In genomic region chr19:47891562-47892312, GRCm38 (mm10) we compare ENCODE assay signal across 13 mouse cellular contexts. TPM values are rescaled to one million over a fixed set of nuclear protein-coding genes. Genes with fewer than 3 reads are reported as not detected.
DNase-seq lines count a peak whose midpoint lies in the region; ATAC-seq and TF ChIP-seq lines count a peak whose summit lies in the region.
"Had no signal": no experiment of that assay in that cellular context is flagged by ENCODE, and none has a peak within 500 bp of the region (broad histone marks: within the 10 kb centered on the region; RNA-seq: fewer than 3 reads in every experiment).

No protein-coding gene starts in this region.

- no peaks in the 10 kb centered on the region for H3K9me3 ChIP-seq in heart, embryonic 13.5 days
- no peaks in the 10 kb centered on the region for H3K9me3 ChIP-seq in liver, embryonic 12.5 days (replicated peaks)
- H3K9me3 ChIP-seq: neural tube, embryonic 13.5 days had no signal

- intact Hi-C loops in gastrocnemius, adult 2 months (cut with DNase I), result no loop called here

- H3K27me3 ChIP-seq in heart, embryonic 13.5 days (replicated peaks), result no peaks in the 10 kb centered on the region
- no peaks in the 10 kb centered on the region for H3K27me3 ChIP-seq in liver, embryonic 12.5 days (replicated peaks)
- H3K27me3 ChIP-seq: neural tube, embryonic 13.5 days had no signal

- H3K36me3 ChIP-seq in heart, embryonic 13.5 days, result peaks cover 38% of the 10 kb centered on the region
- peaks cover 34% of the 10 kb centered on the region for H3K36me3 ChIP-seq in liver, embryonic 12.5 days

- H3K4me3 ChIP-seq in gastrocnemius, adult 2 months, result no peak overlapping the region
- H3K4me3 ChIP-seq in heart, embryonic 13.5 days, result no peak overlapping the region
- H3K4me3 ChIP-seq in liver, embryonic 12.5 days, result no peak overlapping the region
- H3K4me3 ChIP-seq: neural tube, embryonic 13.5 days had no signal

- 63% methylated on average over 11 of the region's 11 CpGs for WGBS in heart, embryonic 13.5 days
- WGBS in liver, embryonic 12.5 days (ENCODE audit: insufficient replicate concordance), result 82% methylated on average over 11 of the region's 11 CpGs

- ATAC-seq in heart, embryonic 13.5 days (ENCODE audit: extremely low read depth, insufficient number of reproducible peaks, low FRiP score, low TSS enrichment), result no peak; the same call in 1 of the 2 replicates
- no peak for ATAC-seq in liver, embryonic 12.5 days

- no peak for TF ChIP-seq CTCF in gastrocnemius, adult 2 months (IDR thresholded peaks at IDR 0.05)

- no peak overlapping the region for H3K4me2 ChIP-seq in heart, embryonic 13.5 days
- H3K4me2 ChIP-seq in liver, embryonic 12.5 days, result no peak overlapping the region
- H3K4me2 ChIP-seq: neural tube, embryonic 13.5 days had no signal

- H3K4me1 ChIP-seq in heart, embryonic 13.5 days, result peaks cover 33% of the 10 kb centered on the region
- no peaks in the 10 kb centered on the region for H3K4me1 ChIP-seq in liver, embryonic 12.5 days
- H3K4me1 ChIP-seq: neural tube, embryonic 13.5 days had no signal

- no peak for DNase-seq in gastrocnemius, adult 2 months
- DNase-seq in gastrocnemius, adult 8-10 months (ENCODE audit: low spot score in 2 of 2), result no peak
- peak; percentile 69 for DNase-seq in kidney, adult 9 months
- peak; percentile 50 to 66 for DNase-seq in lung, postnatal 4 days
- no peak for DNase-seq in thymus, postnatal 36 days
- DNase-seq in adrenal gland, postnatal 25 days, result no peak
- DNase-seq: cerebellum, postnatal 25 days had no signal

- H3K9ac ChIP-seq in heart, embryonic 13.5 days, result no peak overlapping the region
- H3K9ac ChIP-seq in liver, embryonic 12.5 days, result no peak overlapping the region
- H3K9ac ChIP-seq: neural tube, embryonic 13.5 days had no signal

- peak overlapping the region; percentile 70 for H3K27ac ChIP-seq in gastrocnemius, adult 2 months
- peak overlapping the region; percentile 63 for H3K27ac ChIP-seq in heart, embryonic 13.5 days (replicated peaks)
- no peak overlapping the region for H3K27ac ChIP-seq in liver, embryonic 12.5 days
- H3K27ac ChIP-seq: neural tube, embryonic 13.5 days had no signal

RNA-seq across cellular contexts. Expression of gene Gsto2, which starts 26.4 kb away (rescaled TPM):
- total RNA-seq in gastrocnemius, adult 2 months (2021), result under 1 TPM; 0.51 to 0.73 TPM
- total RNA-seq in gastrocnemius, adult 8-10 months (2022), result under 1 TPM; 0.34 to 0.58 (median 0.42) TPM
- polyA plus RNA-seq in heart, embryonic 13.5 days (2015; fragmentation: Nextera tagmentation; extraction: Ambion mirVana), result 1.0 and 1.4 TPM in 2 replicates
- polyA plus RNA-seq in liver, embryonic 12.5 days (2016; fragmentation: Nextera tagmentation; extraction: Ambion mirVana), result 0.29 and 0.31 TPM in 2 replicates
- total RNA-seq in adrenal gland, postnatal 25 days (2021), result 1.4 and 2.9 TPM in 2 replicates

RNA-seq across cellular contexts. Expression of gene Cfap43, which starts 27.4 kb away (rescaled TPM):
- under 1 TPM in 1 of 2 experiments, not detected in 1; 0.11 TPM for total RNA-seq in gastrocnemius, adult 2 months (2021)
- total RNA-seq in gastrocnemius, adult 8-10 months (2022), result not detected
- 0.09 and 0.15 TPM in 2 replicates for polyA plus RNA-seq in heart, embryonic 13.5 days (2015; fragmentation: Nextera tagmentation; extraction: Ambion mirVana)
- polyA plus RNA-seq in liver, embryonic 12.5 days (2016; fragmentation: Nextera tagmentation; extraction: Ambion mirVana), result 0.04 TPM in 1 of 2 replicates, not detected in the other
- not detected in 2 replicates for total RNA-seq in adrenal gland, postnatal 25 days (2021)
- polyA plus RNA-seq: liver, embryonic 16.5 days had no signal

RNA-seq across cellular contexts. Expression of gene Itprip, which starts 27.4 kb away (rescaled TPM):
- under 1 TPM; 0.75 to 0.99 TPM for total RNA-seq in gastrocnemius, adult 2 months (2021)
- 1 to 10 TPM in 1 of 4 experiments, under 1 TPM in 3; 0.27 to 1.0 (median 0.48) TPM for total RNA-seq in gastrocnemius, adult 8-10 months (2022)
- polyA plus RNA-seq in heart, embryonic 13.5 days (2015; fragmentation: Nextera tagmentation; extraction: Ambion mirVana), result 19.9 and 20.4 TPM in 2 replicates
- 5.3 and 5.9 TPM in 2 replicates for polyA plus RNA-seq in liver, embryonic 12.5 days (2016; fragmentation: Nextera tagmentation; extraction: Ambion mirVana)
- total RNA-seq in adrenal gland, postnatal 25 days (2021), result 11.8 and 17.0 TPM in 2 replicates

RNA-seq across cellular contexts. Expression of gene Gsto1, which starts 37.0 kb away (rescaled TPM):
- total RNA-seq in gastrocnemius, adult 2 months (2021), result 10 to 100 TPM; 43.7 to 70.1 TPM
- 10 to 100 TPM; 50.1 to 55.4 (median 51.9) TPM for total RNA-seq in gastrocnemius, adult 8-10 months (2022)
- polyA plus RNA-seq in heart, embryonic 13.5 days (2015; fragmentation: Nextera tagmentation; extraction: Ambion mirVana), result 85.2 and 89.5 TPM in 2 replicates
- polyA plus RNA-seq in liver, embryonic 12.5 days (2016; fragmentation: Nextera tagmentation; extraction: Ambion mirVana), result 119 and 123 TPM in 2 replicates
- 143 and 204 TPM in 2 replicates for total RNA-seq in adrenal gland, postnatal 25 days (2021)

RNA-seq across cellular contexts. Expression of gene Cfap58, which starts 45.7 kb away (rescaled TPM):
- total RNA-seq in gastrocnemius, adult 2 months (2021), result not detected
- not detected for total RNA-seq in gastrocnemius, adult 8-10 months (2022)
- 0.08 and 0.11 TPM in 2 replicates for polyA plus RNA-seq in heart, embryonic 13.5 days (2015; fragmentation: Nextera tagmentation; extraction: Ambion mirVana)
- polyA plus RNA-seq in liver, embryonic 12.5 days (2016; fragmentation: Nextera tagmentation; extraction: Ambion mirVana), result not detected in 2 replicates
- not detected in 2 replicates for total RNA-seq in adrenal gland, postnatal 25 days (2021)
- polyA plus RNA-seq: forebrain, embryonic 11.5 days; inflammation-experienced regulatory T-cells, adult 6 months; liver, embryonic 16.5 days had no signal

Comparison
In these comparisons a context has a peak if more than half of its experiments do, and no peak if none do; other contexts are left out.
1. DNase-seq: peak in kidney, adult 9 months (single experiment) and lung, postnatal 4 days (2 of 2); none in gastrocnemius, adult 2 months (single experiment), gastrocnemius, adult 8-10 months (0 of 2), thymus, postnatal 36 days (0 of 2) and adrenal gland, postnatal 25 days (single experiment).